Mouse (Mus musculus) kidney, adult 2 months (tissue): ENCODE data around the gene Pde4d.

Source experiments
- CTCF ChIP-seq: fragments of 200-500 bp; conservative IDR thresholded peaks from 2 replicates; pipeline ENCODE4 v1.5.1; 2011; ENCODE audit warnings: low read depth, mild to moderate bottlenecking, control low read depth, low read length, moderate library complexity, mixed read lengths; ENCODE audit not compliant: insufficient read depth, insufficient read length
- POLR2A ChIP-seq: fragments of 200-500 bp; IDR thresholded peaks from one replicate; pipeline ENCODE4 v1.6.1; 2011; ENCODE audit warnings: low read depth, low read length, control low read depth

DNA sequence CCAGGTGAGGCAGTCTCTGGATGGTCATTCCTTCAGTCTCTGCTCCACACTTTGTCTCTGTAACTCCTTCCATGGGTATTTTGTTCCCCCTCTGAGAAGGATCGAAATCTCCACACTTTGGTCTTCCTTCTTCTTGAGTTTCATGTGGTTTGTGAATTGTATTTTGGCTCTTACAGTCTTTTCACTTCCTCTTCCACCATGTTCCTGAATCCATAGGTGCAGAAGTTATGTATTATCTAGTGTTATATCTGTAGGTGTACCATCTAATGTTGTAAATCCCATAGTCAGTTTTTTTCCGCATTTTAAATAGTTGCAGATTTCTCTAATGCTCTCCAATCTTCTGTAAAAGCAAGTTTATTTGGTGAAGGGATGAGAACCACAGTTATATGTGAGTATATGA is 459.4 kb downstream of the Pde4d start:
- TF ChIP-seq POLR2A (no peak), CTCF (no peak)
